Comparison of ENCODE assay signal across 13 mouse cellular contexts in the genomic region with DNA sequence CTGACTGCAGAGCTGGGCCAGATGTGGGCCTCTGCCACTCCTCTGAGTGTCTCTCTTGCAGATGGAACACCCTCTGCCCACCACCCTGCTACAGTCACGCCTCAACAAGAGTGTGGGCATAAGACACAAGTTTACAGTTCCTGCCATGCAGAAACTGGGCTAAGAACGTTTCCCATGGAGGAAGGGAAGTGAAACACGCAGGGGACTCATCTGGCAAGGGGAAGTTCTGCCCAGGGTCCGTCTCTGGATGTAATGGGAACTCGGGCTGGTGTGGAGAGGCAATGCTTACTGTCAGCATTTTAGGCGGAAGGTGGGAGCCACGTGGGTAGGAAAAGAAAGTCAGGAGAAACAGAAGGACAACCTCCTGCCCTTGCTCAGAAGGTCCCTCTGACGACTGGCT. TPM values are rescaled to one million over a fixed set of nuclear protein-coding genes. Genes with fewer than 3 reads are reported as not detected.
DNase-seq lines count a peak whose midpoint lies in the region; ATAC-seq and TF ChIP-seq lines count a peak whose summit lies in the region.
"Had no signal": no experiment of that assay in that cellular context is flagged by ENCODE, and none has a peak within 500 bp of the region (broad histone marks: within the 10 kb centered on the region; RNA-seq: fewer than 3 reads in every experiment).

No protein-coding gene starts in this region.

- TF ChIP-seq POLR2A in heart, adult 2 months (IDR thresholded peaks at IDR 0.05; ENCODE audit: insufficient read depth, low read depth, low read length) = no peak

- ATAC-seq in liver, embryonic 15.5 days (ENCODE audit: insufficient read depth) = peak; percentile 32; the same call in 1 of the 2 replicates
- no peak for ATAC-seq in liver, embryonic 12.5 days
- peak; percentile 60 for ATAC-seq in megakaryocyte, adult 5-6 weeks (ENCODE audit: poor library complexity, severe bottlenecking)
- ATAC-seq in hindbrain, embryonic 16.5 days = no peak
- ATAC-seq: forebrain, embryonic 16.5 days had no signal

- no peak for TF ChIP-seq CTCF in heart, adult 2 months (IDR thresholded peaks at IDR 0.05)

- H3K9me3 ChIP-seq in liver, embryonic 15.5 days (replicated peaks) = no peaks in the 10 kb centered on the region
- no peaks in the 10 kb centered on the region for H3K9me3 ChIP-seq in liver, embryonic 12.5 days (replicated peaks)
- H3K9me3 ChIP-seq in hindbrain, embryonic 16.5 days (ENCODE audit: control insufficient read depth, low read length) = 0 out of 2 replicates have a peak, but pooled peaks cover 3% of the 10 kb centered on the region

- H3K4me3 ChIP-seq in heart, adult 2 months = no peak overlapping the region
- H3K4me3 ChIP-seq in liver, embryonic 15.5 days (replicated peaks) = no peak overlapping the region
- H3K4me3 ChIP-seq in liver, embryonic 12.5 days = no peak overlapping the region
- H3K4me3 ChIP-seq in hindbrain, embryonic 16.5 days (ENCODE audit: low read length) = no peak overlapping the region

- peak; percentile 66; the same call in 1 of the 2 replicates for TF ChIP-seq EP300 in heart, adult 2 months (IDR thresholded peaks at IDR 0.05; ENCODE audit: insufficient read depth, low read depth, low read length)

- no peaks in the 10 kb centered on the region for H3K4me1 ChIP-seq in heart, adult 2 months (ENCODE audit: control insufficient read depth, insufficient read depth, low read length)
- H3K4me1 ChIP-seq in liver, embryonic 15.5 days (replicated peaks) = no peaks in the 10 kb centered on the region
- H3K4me1 ChIP-seq in liver, embryonic 12.5 days = no peaks in the 10 kb centered on the region
- H3K4me1 ChIP-seq in hindbrain, embryonic 16.5 days (ENCODE audit: control insufficient read depth, insufficient read depth, low read depth, low read length) = no peaks in the 10 kb centered on the region

- DNase-seq in heart, adult 2 months = peak in 1 of 2 experiments; percentile 65
- DNase-seq in heart, postnatal 4 days = no peak
- DNase-seq in brain, adult 2 months (ENCODE audit: low read depth, low spot score) = peak; percentile 61
- DNase-seq in urinary bladder, postnatal 14 days (ENCODE audit: low spot score) = no peak
- DNase-seq: B cell, adult 2 months; kidney, postnatal 4 days; thymus, postnatal 36 days had no signal

- H3K27me3 ChIP-seq in heart, adult 2 months (ENCODE audit: control insufficient read depth, insufficient read depth, low read length) = no peaks in the 10 kb centered on the region
- H3K27me3 ChIP-seq in liver, embryonic 15.5 days = no peaks in the 10 kb centered on the region
- H3K27me3 ChIP-seq in liver, embryonic 12.5 days (replicated peaks) = no peaks in the 10 kb centered on the region
- no peaks in the 10 kb centered on the region for H3K27me3 ChIP-seq in hindbrain, embryonic 16.5 days (replicated peaks; ENCODE audit: control insufficient read depth, insufficient read depth, low read length)

- no peak overlapping the region for H3K27ac ChIP-seq in heart, adult 2 months
- H3K27ac ChIP-seq in liver, embryonic 15.5 days (replicated peaks) = no peak overlapping the region
- no peak overlapping the region for H3K27ac ChIP-seq in liver, embryonic 12.5 days
- H3K27ac ChIP-seq in hindbrain, embryonic 16.5 days (ENCODE audit: low read depth, low read length) = no peak overlapping the region

- WGBS in heart, adult 2 months = 62% methylated on average over 8 of the region's 8 CpGs
- 24% methylated on average over 8 of the region's 8 CpGs for WGBS in liver, embryonic 15.5 days (ENCODE audit: insufficient replicate concordance)
- 26% methylated on average over 8 of the region's 8 CpGs for WGBS in liver, embryonic 12.5 days (ENCODE audit: insufficient replicate concordance)
- WGBS in hindbrain, embryonic 16.5 days = 73% methylated on average over 8 of the region's 8 CpGs

- no peak overlapping the region for H3K9ac ChIP-seq in heart, adult 2 months (ENCODE audit: low read depth, low read length)
- H3K9ac ChIP-seq in liver, embryonic 15.5 days = no peak overlapping the region
- no peak overlapping the region for H3K9ac ChIP-seq in liver, embryonic 12.5 days
- H3K9ac ChIP-seq in hindbrain, embryonic 16.5 days (ENCODE audit: low read depth, low read length) = no peak overlapping the region

- no peaks in the 10 kb centered on the region for H3K36me3 ChIP-seq in heart, adult 2 months (ENCODE audit: control insufficient read depth, insufficient read depth, low read length)
- no peaks in the 10 kb centered on the region for H3K36me3 ChIP-seq in liver, embryonic 15.5 days (replicated peaks)
- H3K36me3 ChIP-seq in liver, embryonic 12.5 days = no peaks in the 10 kb centered on the region
- H3K36me3 ChIP-seq in hindbrain, embryonic 16.5 days (ENCODE audit: control insufficient read depth, insufficient read depth, low read length) = no peaks in the 10 kb centered on the region

- H3K79me2 ChIP-seq in heart, adult 2 months (replicated peaks; ENCODE audit: control insufficient read depth, insufficient read depth, low read length) = no peaks in the 10 kb centered on the region

- no peak overlapping the region for H3K4me2 ChIP-seq in liver, embryonic 15.5 days
- no peak overlapping the region for H3K4me2 ChIP-seq in liver, embryonic 12.5 days
- no peak overlapping the region for H3K4me2 ChIP-seq in hindbrain, embryonic 16.5 days (ENCODE audit: low read length)

- intact Hi-C loops in heart, adult 2 months (cut with DNase I) = no loop called here

RNA-seq across cellular contexts. Expression of a gene that starts 2.7 kb away (rescaled TPM):
- total RNA-seq in heart, adult 2 months (2021) = 1 to 10 TPM; 1.1 to 1.2 TPM
- polyA plus RNA-seq in heart, adult 2 months (2012; rRNA removed) = 1.7 and 2.1 TPM in 2 replicates
- total RNA-seq in heart, postnatal 4 days (2021) = under 1 TPM; 0.65 to 0.69 TPM
- polyA plus RNA-seq in liver, embryonic 15.5 days (2015; fragmentation: Nextera tagmentation; extraction: Ambion mirVana) = 8.3 and 8.9 TPM in 2 replicates
- polyA plus RNA-seq in liver, embryonic 12.5 days (2016; fragmentation: Nextera tagmentation; extraction: Ambion mirVana) = 4.7 and 5.0 TPM in 2 replicates
- 161 and 168 TPM in 2 replicates for total RNA-seq in megakaryocyte, adult 5-6 weeks (2015)
- total RNA-seq in megakaryocyte, adult 5-6 weeks (2017) = 230 and 238 TPM in 2 replicates
- 1.0 and 1.3 TPM in 2 replicates for polyA plus RNA-seq in hindbrain, embryonic 16.5 days (2015; fragmentation: Nextera tagmentation; extraction: Ambion mirVana)
- total RNA-seq: MEL had no signal

RNA-seq across cellular contexts. Expression of a gene that starts 45.3 kb away (rescaled TPM):
- 10 to 100 TPM; 43.3 to 49.6 TPM for total RNA-seq in heart, adult 2 months (2021)
- 34.9 and 39.4 TPM in 2 replicates for polyA plus RNA-seq in heart, adult 2 months (2012; rRNA removed)
- total RNA-seq in heart, postnatal 4 days (2021) = 10 to 100 TPM; 84.6 to 91.3 TPM
- 83.7 and 87.4 TPM in 2 replicates for polyA plus RNA-seq in liver, embryonic 15.5 days (2015; fragmentation: Nextera tagmentation; extraction: Ambion mirVana)
- polyA plus RNA-seq in liver, embryonic 12.5 days (2016; fragmentation: Nextera tagmentation; extraction: Ambion mirVana) = 162 and 164 TPM in 2 replicates
- 304 and 326 TPM in 2 replicates for total RNA-seq in megakaryocyte, adult 5-6 weeks (2015)
- 669 and 674 TPM in 2 replicates for total RNA-seq in megakaryocyte, adult 5-6 weeks (2017)
- 239 and 258 TPM in 2 replicates for polyA plus RNA-seq in hindbrain, embryonic 16.5 days (2015; fragmentation: Nextera tagmentation; extraction: Ambion mirVana)

Comparison
In these comparisons a context has a peak if more than half of its experiments do, and no peak if none do; other contexts are left out.
1. ATAC-seq: peak in liver, embryonic 15.5 days (single experiment) and megakaryocyte, adult 5-6 weeks (single experiment); none in liver, embryonic 12.5 days (single experiment) and hindbrain, embryonic 16.5 days (single experiment).